Comparison of ENCODE assay signal across 26 mouse cellular contexts in genomic region chr5:52638006-52638405, GRCm38 (mm10). TPM values are rescaled to one million over a fixed set of nuclear protein-coding genes. Genes with fewer than 3 reads are reported as not detected.
DNase-seq lines count a peak whose midpoint lies in the region; ATAC-seq lines count a peak whose summit lies in the region.
"Had no signal": no experiment of that assay in that cellular context is flagged by ENCODE, and none has a peak within 500 bp of the region (broad histone marks: within the 10 kb centered on the region; RNA-seq: fewer than 3 reads in every experiment).

No protein-coding gene starts in this region.

- H3K4me1 ChIP-seq in forebrain, embryonic 11.5 days (replicated peaks; ENCODE audit: control insufficient read depth, insufficient read depth, low read length), result no peaks in the 10 kb centered on the region
- no peaks in the 10 kb centered on the region for H3K4me1 ChIP-seq in forebrain, embryonic 13.5 days
- H3K4me1 ChIP-seq in intestine, embryonic 14.5 days (replicated peaks; ENCODE audit: control insufficient read depth, insufficient read depth, low read length), result peaks cover 9% of the 10 kb centered on the region; the same call in 1 of the 2 replicates
- no peaks in the 10 kb centered on the region; the same call in 1 of the 2 replicates for H3K4me1 ChIP-seq in intestine, embryonic 15.5 days (replicated peaks)
- no peaks in the 10 kb centered on the region for H3K4me1 ChIP-seq in midbrain, embryonic 11.5 days (ENCODE audit: control insufficient read depth, insufficient read depth, low read length)
- no peaks in the 10 kb centered on the region for H3K4me1 ChIP-seq in midbrain, embryonic 10.5 days
- H3K4me1 ChIP-seq in midbrain, embryonic 16.5 days (ENCODE audit: control insufficient read depth, insufficient read depth, low read length), result no peaks in the 10 kb centered on the region
- no peaks in the 10 kb centered on the region for H3K4me1 ChIP-seq in midbrain, embryonic 13.5 days (replicated peaks)
- H3K4me1 ChIP-seq: embryonic facial prominence, embryonic 10.5 days; embryonic facial prominence, embryonic 12.5 days; forebrain, embryonic 12.5 days; forebrain, embryonic 15.5 days had no signal

- no peak overlapping the region for H3K27ac ChIP-seq in forebrain, embryonic 11.5 days (ENCODE audit: low read depth, low read length)
- no peak overlapping the region for H3K27ac ChIP-seq in forebrain, embryonic 13.5 days
- H3K27ac ChIP-seq in intestine, embryonic 14.5 days (ENCODE audit: low read depth), result peak overlapping the region; percentile 41; the same call in 1 of the 2 replicates
- no peak overlapping the region for H3K27ac ChIP-seq in intestine, embryonic 15.5 days
- no peak overlapping the region for H3K27ac ChIP-seq in midbrain, embryonic 11.5 days (ENCODE audit: low read depth, low read length)
- H3K27ac ChIP-seq in midbrain, embryonic 10.5 days (replicated peaks), result no peak overlapping the region
- no peak overlapping the region for H3K27ac ChIP-seq in midbrain, embryonic 16.5 days (ENCODE audit: low read length)
- no peak overlapping the region for H3K27ac ChIP-seq in midbrain, embryonic 13.5 days
- H3K27ac ChIP-seq: embryonic facial prominence, embryonic 10.5 days; embryonic facial prominence, embryonic 12.5 days; forebrain, embryonic 12.5 days; forebrain, embryonic 15.5 days had no signal

- H3K9me3 ChIP-seq in forebrain, embryonic 11.5 days (ENCODE audit: control insufficient read depth, low read length), result no peaks in the 10 kb centered on the region
- H3K9me3 ChIP-seq in forebrain, embryonic 13.5 days (replicated peaks), result no peaks in the 10 kb centered on the region
- H3K9me3 ChIP-seq in intestine, embryonic 14.5 days (ENCODE audit: control insufficient read depth, low read length), result no peaks in the 10 kb centered on the region
- H3K9me3 ChIP-seq in intestine, embryonic 15.5 days, result no peaks in the 10 kb centered on the region
- H3K9me3 ChIP-seq in midbrain, embryonic 11.5 days (ENCODE audit: control insufficient read depth, low read length), result no peaks in the 10 kb centered on the region
- H3K9me3 ChIP-seq in midbrain, embryonic 10.5 days (replicated peaks), result no peaks in the 10 kb centered on the region
- no peaks in the 10 kb centered on the region for H3K9me3 ChIP-seq in midbrain, embryonic 16.5 days (replicated peaks; ENCODE audit: control insufficient read depth, low read length, poor library complexity, severe bottlenecking)
- H3K9me3 ChIP-seq in midbrain, embryonic 13.5 days, result no peaks in the 10 kb centered on the region
- H3K9me3 ChIP-seq: embryonic facial prominence, embryonic 10.5 days; embryonic facial prominence, embryonic 12.5 days; forebrain, embryonic 12.5 days; forebrain, embryonic 15.5 days; G1E had no signal

- H3K4me2 ChIP-seq in forebrain, embryonic 11.5 days (ENCODE audit: low read depth, low read length, severe bottlenecking), result no peak overlapping the region
- H3K4me2 ChIP-seq in forebrain, embryonic 13.5 days, result no peak overlapping the region
- H3K4me2 ChIP-seq in intestine, embryonic 14.5 days (ENCODE audit: low read length), result no peak overlapping the region
- no peak overlapping the region for H3K4me2 ChIP-seq in intestine, embryonic 15.5 days (replicated peaks)
- no peak overlapping the region for H3K4me2 ChIP-seq in midbrain, embryonic 11.5 days
- H3K4me2 ChIP-seq in midbrain, embryonic 16.5 days (ENCODE audit: low read length), result no peak overlapping the region
- H3K4me2 ChIP-seq in midbrain, embryonic 13.5 days (replicated peaks), result no peak overlapping the region
- H3K4me2 ChIP-seq: embryonic facial prominence, embryonic 12.5 days; forebrain, embryonic 12.5 days; forebrain, embryonic 15.5 days had no signal

- no peaks in the 10 kb centered on the region; the same call in 1 of the 2 replicates for H3K36me3 ChIP-seq in forebrain, embryonic 11.5 days (ENCODE audit: control insufficient read depth, insufficient read depth, low read length)
- peaks cover 16% of the 10 kb centered on the region for H3K36me3 ChIP-seq in forebrain, embryonic 13.5 days (ENCODE audit: poor library complexity, severe bottlenecking)
- peaks cover 5% of the 10 kb centered on the region for H3K36me3 ChIP-seq in intestine, embryonic 14.5 days (ENCODE audit: control insufficient read depth, insufficient read depth, low read length)
- H3K36me3 ChIP-seq in intestine, embryonic 15.5 days, result no peaks in the 10 kb centered on the region
- no peaks in the 10 kb centered on the region; the same call in 1 of the 2 replicates for H3K36me3 ChIP-seq in midbrain, embryonic 11.5 days (ENCODE audit: control insufficient read depth, insufficient read depth, low read length)
- peaks cover 17% of the 10 kb centered on the region for H3K36me3 ChIP-seq in midbrain, embryonic 10.5 days
- 0 out of 2 replicates have a peak, but pooled peaks cover 2% of the 10 kb centered on the region for H3K36me3 ChIP-seq in midbrain, embryonic 16.5 days (ENCODE audit: control insufficient read depth, insufficient read depth, low read length)
- peaks cover 20% of the 10 kb centered on the region for H3K36me3 ChIP-seq in midbrain, embryonic 13.5 days

- DNase-seq in forebrain, embryonic 11.5 days (ENCODE audit: low spot score), result peak; percentile 20
- DNase-seq in intestine, embryonic 14.5 days (ENCODE audit: low spot score), result no peak
- DNase-seq in midbrain, embryonic 11.5 days (ENCODE audit: low spot score, missing footprints), result peak; percentile 69
- no peak for DNase-seq in midbrain, embryonic 10.5 days (ENCODE audit: low spot score)
- DNase-seq: adrenal gland, adult 8-10 months; adrenal gland, postnatal 14 days; adrenal gland, postnatal 36 days; B cell, adult 2 months; cerebellum, adult 11-12 months; cerebellum, adult 2 months; cerebellum, adult 9-10 months; cerebellum, postnatal 10 days; cerebellum, postnatal 25 days had no signal

- 88% methylated on average over 7 of the region's 7 CpGs for WGBS in forebrain, embryonic 11.5 days
- WGBS in forebrain, embryonic 13.5 days, result 91% methylated on average over 7 of the region's 7 CpGs
- 73% methylated on average over 7 of the region's 7 CpGs for WGBS in intestine, embryonic 14.5 days
- WGBS in intestine, embryonic 15.5 days, result 80% methylated on average over 7 of the region's 7 CpGs
- 91% methylated on average over 7 of the region's 7 CpGs for whole genome bisulfite sequencing in midbrain, embryonic 11.5 days
- 93% methylated on average over 7 of the region's 7 CpGs for WGBS in midbrain, embryonic 10.5 days
- WGBS in midbrain, embryonic 16.5 days, result 77% methylated on average over 7 of the region's 7 CpGs
- 83% methylated on average over 7 of the region's 7 CpGs for WGBS in midbrain, embryonic 13.5 days

- no peak for ATAC-seq in forebrain, embryonic 11.5 days (replicated peaks; ENCODE audit: low FRiP score)
- ATAC-seq in forebrain, embryonic 13.5 days, result no peak
- ATAC-seq in intestine, embryonic 14.5 days (replicated peaks; ENCODE audit: low FRiP score, low TSS enrichment, low read depth), result no peak
- ATAC-seq in intestine, embryonic 15.5 days, result no peak
- ATAC-seq in midbrain, embryonic 11.5 days (ENCODE audit: low FRiP score), result no peak
- 0 out of 2 replicates have a peak, but pooled peaks have one; percentile 56 for ATAC-seq in midbrain, embryonic 16.5 days
- ATAC-seq in midbrain, embryonic 13.5 days, result no peak
- ATAC-seq: activated CD4-positive, CD25-positive, alpha-beta regulatory T cell, adult 4 months; CD4-positive, CD25-positive, alpha-beta regulatory T cell, adult 4 months; forebrain, embryonic 15.5 days; Patski had no signal

- H3K4me3 ChIP-seq in forebrain, embryonic 11.5 days (ENCODE audit: low read depth, low read length), result no peak overlapping the region
- no peak overlapping the region for H3K4me3 ChIP-seq in forebrain, embryonic 13.5 days
- H3K4me3 ChIP-seq in intestine, embryonic 14.5 days (ENCODE audit: low read depth, low read length), result no peak overlapping the region
- no peak overlapping the region for H3K4me3 ChIP-seq in intestine, embryonic 15.5 days (replicated peaks)
- no peak overlapping the region for H3K4me3 ChIP-seq in midbrain, embryonic 11.5 days (ENCODE audit: low read depth, low read length)
- H3K4me3 ChIP-seq in midbrain, embryonic 10.5 days, result no peak overlapping the region
- no peak overlapping the region for H3K4me3 ChIP-seq in midbrain, embryonic 16.5 days (ENCODE audit: low read depth, low read length)
- H3K4me3 ChIP-seq in midbrain, embryonic 13.5 days (replicated peaks), result no peak overlapping the region
- H3K4me3 ChIP-seq: embryonic facial prominence, embryonic 10.5 days; embryonic facial prominence, embryonic 12.5 days; forebrain, embryonic 12.5 days; forebrain, embryonic 15.5 days had no signal

- H3K27me3 ChIP-seq in forebrain, embryonic 11.5 days (ENCODE audit: control insufficient read depth, insufficient read depth, low read length), result no peaks in the 10 kb centered on the region
- no peaks in the 10 kb centered on the region for H3K27me3 ChIP-seq in forebrain, embryonic 13.5 days
- H3K27me3 ChIP-seq in intestine, embryonic 14.5 days (replicated peaks; ENCODE audit: control insufficient read depth, insufficient read depth, low read length), result no peaks in the 10 kb centered on the region
- H3K27me3 ChIP-seq in intestine, embryonic 15.5 days (replicated peaks), result no peaks in the 10 kb centered on the region
- no peaks in the 10 kb centered on the region for H3K27me3 ChIP-seq in midbrain, embryonic 11.5 days (ENCODE audit: control insufficient read depth, insufficient read depth, low read length)
- H3K27me3 ChIP-seq in midbrain, embryonic 10.5 days (ENCODE audit: low read depth, poor library complexity, severe bottlenecking), result no peaks in the 10 kb centered on the region
- H3K27me3 ChIP-seq in midbrain, embryonic 16.5 days (ENCODE audit: control insufficient read depth, insufficient read depth, low read depth, low read length), result no peaks in the 10 kb centered on the region
- no peaks in the 10 kb centered on the region for H3K27me3 ChIP-seq in midbrain, embryonic 13.5 days
- H3K27me3 ChIP-seq: CH12.LX; embryonic facial prominence, embryonic 12.5 days; forebrain, embryonic 12.5 days; forebrain, embryonic 15.5 days; Patski had no signal

- H3K9ac ChIP-seq in forebrain, embryonic 11.5 days (ENCODE audit: low read length), result no peak overlapping the region
- H3K9ac ChIP-seq in forebrain, embryonic 13.5 days, result no peak overlapping the region
- no peak overlapping the region for H3K9ac ChIP-seq in intestine, embryonic 14.5 days (ENCODE audit: low read length)
- H3K9ac ChIP-seq in intestine, embryonic 15.5 days, result no peak overlapping the region
- H3K9ac ChIP-seq in midbrain, embryonic 11.5 days (ENCODE audit: low read length), result no peak overlapping the region
- no peak overlapping the region for H3K9ac ChIP-seq in midbrain, embryonic 16.5 days (ENCODE audit: low read depth, low read length)
- no peak overlapping the region for H3K9ac ChIP-seq in midbrain, embryonic 13.5 days (replicated peaks)
- H3K9ac ChIP-seq: embryonic facial prominence, embryonic 12.5 days; forebrain, embryonic 12.5 days; forebrain, embryonic 15.5 days had no signal

RNA-seq across cellular contexts. Expression of gene Sepsecs, which starts 31.5 kb away (rescaled TPM):
- polyA plus RNA-seq in forebrain, embryonic 11.5 days (2014; fragmentation: Nextera tagmentation; extraction: Ambion mirVana), result 9.0 and 9.5 TPM in 2 replicates
- 7.1 and 9.2 TPM in 2 replicates for polyA plus RNA-seq in forebrain, embryonic 13.5 days (2015; fragmentation: Nextera tagmentation; extraction: Ambion mirVana)
- polyA plus RNA-seq in intestine, embryonic 14.5 days (2014; fragmentation: Nextera tagmentation; extraction: Ambion mirVana), result 10.9 and 11.3 TPM in 2 replicates
- polyA plus RNA-seq in intestine, embryonic 15.5 days (2015; fragmentation: Nextera tagmentation; extraction: Ambion mirVana), result 11.5 and 12.4 TPM in 2 replicates
- polyA plus RNA-seq in midbrain, embryonic 11.5 days (2014; fragmentation: Nextera tagmentation; extraction: Ambion mirVana), result 8.0 and 8.7 TPM in 2 replicates
- 8.6 and 9.4 TPM in 2 replicates for polyA plus RNA-seq in midbrain, embryonic 10.5 days (2016; fragmentation: Nextera tagmentation; extraction: Ambion mirVana)
- 7.4 and 7.9 TPM in 2 replicates for polyA plus RNA-seq in midbrain, embryonic 16.5 days (2015; fragmentation: Nextera tagmentation; extraction: Ambion mirVana)
- 8.0 and 8.3 TPM in 2 replicates for polyA plus RNA-seq in midbrain, embryonic 13.5 days (2015; fragmentation: Nextera tagmentation; extraction: Ambion mirVana)

Comparison
In these comparisons a context has a peak if more than half of its experiments do, and no peak if none do; other contexts are left out.
1. DNase-seq: peak in forebrain, embryonic 11.5 days (single experiment) and midbrain, embryonic 11.5 days (single experiment); none in intestine, embryonic 14.5 days (single experiment) and midbrain, embryonic 10.5 days (single experiment).